Mouse (Mus musculus) testis, adult 10 weeks (tissue): ENCODE results near the gene BC052040. TPM values are rescaled to one million over a fixed set of nuclear protein-coding genes. Genes with fewer than 3 reads are reported as not detected.

Experiments used
- polyA plus RNA-seq: library from polyadenylated mRNA; stranded (reverse); fragments of 350-450 nt; fragmentation: Illumina TruSeq; extraction: RNeasy Lipid Tissue Mini Kit (QIAGEN cat#74804); gene quantifications from one replicate; pipeline ENCODE4 v1.2.3, GENCODE M21; 2014; ENCODE audit warnings: low read depth, low replicate concordance

Gene BC052040
- 3.5 TPM for polyA plus RNA-seq

DNA sequence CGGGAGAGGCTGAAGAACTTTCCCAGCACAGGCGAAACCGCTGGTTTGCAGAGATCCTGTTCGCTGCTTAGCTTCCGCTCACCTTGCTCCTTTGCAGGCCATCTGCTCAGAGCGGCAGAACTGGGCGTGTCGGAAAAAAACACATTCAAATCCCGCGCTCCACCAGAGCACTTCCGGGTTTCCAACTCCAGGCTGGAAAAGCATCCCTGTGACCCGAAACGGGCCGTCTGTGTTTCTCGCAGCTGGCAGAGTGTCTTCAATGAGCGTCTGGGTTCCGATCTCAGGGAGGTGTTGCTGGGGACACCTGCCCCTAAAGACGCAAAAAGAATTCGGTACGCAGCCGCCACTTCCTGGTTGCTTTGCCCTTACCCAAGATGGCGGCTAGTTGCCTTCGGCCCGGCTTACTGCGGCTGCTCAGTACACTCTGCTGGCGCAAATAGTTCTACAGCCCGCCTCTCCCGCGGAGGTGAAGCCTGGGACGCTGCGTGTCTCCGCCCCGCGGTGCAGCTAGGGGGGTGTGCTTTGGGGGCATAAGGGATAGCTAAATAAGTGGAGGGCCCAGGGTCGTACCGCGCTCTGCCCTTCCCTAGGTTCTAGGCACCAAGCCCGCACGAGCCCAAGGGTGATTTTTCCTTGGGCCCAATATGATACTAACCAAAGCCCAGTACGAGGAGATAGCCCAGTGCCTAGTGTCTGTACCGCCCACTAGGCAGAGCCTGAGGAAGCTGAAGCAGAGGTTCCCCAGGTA is at the start of gene BC052040:
BC052040 (plus strand) TSS at position 476 of the 748 bp plus-strand sequence.

